Mouse (Mus musculus): ENCODE measurements around the gene Grip1.

Grip1 gene

GRCm38 (mm10) chr10:119453431-119454105, at the start of gene Grip1:
TSS of gene Grip1 (plus strand) at chr10:119453830.
- ChIA-PET CTCF (interaction anchor here in 2 of 4 experiments (0.6 to 1.4 kb wide), 3 partner anchors 50 to 113 kb away, joined by 3 to 4 read pairs (median 3); no protein-coding TSS in a partner anchor), POLR2A (interaction anchor here in 3 of 4 experiments (0.6 to 2.9 kb wide), 14 partner anchors 12 to 1001 kb away, joined by 3 to 13 read pairs (median 4); partner anchors contain the start of gene Cand1 (in 2 of the 3))

- ChIA-PET POLR2A (no interaction called here), CTCF (no interaction called here)
Observed at GRCm38 (mm10) chr10:119405103-119405502, 48.5 kb upstream of the Grip1 start.

GRCm38 (mm10) chr10:119405612-119406011, 48.0 kb upstream of the Grip1 start:
- ChIA-PET POLR2A (no interaction called here), CTCF (interaction anchor here in 1 of 4 experiments (0.7 kb wide), 1 partner anchor 110 kb away, joined by 3 read pairs; no protein-coding TSS in a partner anchor)

- CTCF ChIA-PET = no interaction called here
- POLR2A ChIA-PET = interaction anchor here in 1 of 4 experiments (0.6 kb wide), 1 partner anchor 31 kb away, joined by 4 read pairs; no protein-coding TSS in a partner anchor
Observed at GRCm38 (mm10) chr10:119408327-119408726, 45.3 kb upstream of the Grip1 start.

GRCm38 (mm10) chr10:119413238-119413637, 40.4 kb upstream of the Grip1 start:
- ChIA-PET POLR2A (no interaction called here), CTCF (no interaction called here)

- ChIA-PET CTCF (interaction anchor here in 1 of 4 experiments (0.6 kb wide), 1 partner anchor 76 kb away, joined by 4 read pairs; no protein-coding TSS in a partner anchor), POLR2A (interaction anchor here in 2 of 4 experiments (0.7 kb wide), 2 partner anchors 600 to 827 kb away, joined by 3 read pairs; no protein-coding TSS in a partner anchor)
Observed at GRCm38 (mm10) chr10:119415106-119415505, 38.5 kb upstream of the Grip1 start.

GRCm38 (mm10) chr10:119421418-119421817, 32.2 kb upstream of the Grip1 start:
- POLR2A ChIA-PET = no interaction called here
- CTCF ChIA-PET = no interaction called here

- ChIA-PET POLR2A (no interaction called here), CTCF (no interaction called here)
Observed at GRCm38 (mm10) chr10:119423821-119424534, 29.7 kb upstream of the Grip1 start.

GRCm38 (mm10) chr10:119427653-119428052, 26.0 kb upstream of the Grip1 start:
- ChIA-PET POLR2A (no interaction called here), CTCF (interaction anchor here in 1 of 4 experiments (1.0 kb wide), 1 partner anchor 347 kb away, joined by 3 read pairs; no protein-coding TSS in a partner anchor)

- POLR2A ChIA-PET = no interaction called here
- CTCF ChIA-PET = interaction anchor here in 1 of 4 experiments (1.0 kb wide), 1 partner anchor 347 kb away, joined by 3 read pairs; no protein-coding TSS in a partner anchor
Observed at GRCm38 (mm10) chr10:119428106-119428505, 25.5 kb upstream of the Grip1 start.

- ChIA-PET CTCF (no interaction called here), POLR2A (no interaction called here)
Observed at GRCm38 (mm10) chr10:119430240-119430639, 23.4 kb upstream of the Grip1 start.

GRCm38 (mm10) chr10:119431801-119432200, 21.8 kb upstream of the Grip1 start:
- POLR2A ChIA-PET = no interaction called here

GRCm38 (mm10) chr10:119435818-119436217, 17.8 kb upstream of the Grip1 start:
- ChIA-PET POLR2A (no interaction called here), CTCF (interaction anchor here in 1 of 4 experiments (0.7 kb wide), 1 partner anchor 107 kb away, joined by 5 read pairs; no protein-coding TSS in a partner anchor)

More at GRCm38 (mm10) chr10:119431801-119432200, 21.8 kb upstream of the Grip1 start:
- CTCF ChIA-PET = no interaction called here

- ChIA-PET POLR2A (interaction anchor here in 1 of 4 experiments (2.6 kb wide), 1 partner anchor 16 kb away, joined by 12 read pairs; the partner anchor contains the start of gene Grip1), CTCF (interaction anchor here in 1 of 4 experiments (0.6 kb wide), 1 partner anchor 14 kb away, joined by 3 read pairs; no protein-coding TSS in a partner anchor)
Observed at GRCm38 (mm10) chr10:119437319-119437718, 16.3 kb upstream of the Grip1 start.

- POLR2A ChIA-PET = interaction anchor here in 1 of 4 experiments (0.6 to 1.6 kb wide), 2 partner anchors 12 to 277 kb away, joined by 6 read pairs; partner anchors contain the start of gene Grip1
- CTCF ChIA-PET = no interaction called here
Observed at GRCm38 (mm10) chr10:119441743-119442142, 11.9 kb upstream of the Grip1 start.

- POLR2A ChIA-PET = no interaction called here
- CTCF ChIA-PET = no interaction called here
Observed at GRCm38 (mm10) chr10:119447392-119447914, 6.2 kb upstream of the Grip1 start.

GRCm38 (mm10) chr10:119447930-119448329, 5.7 kb upstream of the Grip1 start:
- POLR2A ChIA-PET = no interaction called here
- CTCF ChIA-PET = no interaction called here

- ChIA-PET POLR2A (interaction anchor here in 3 of 4 experiments (0.6 to 2.9 kb wide), 4 partner anchors 13 to 1002 kb away, joined by 3 to 13 read pairs (median 8); no protein-coding TSS in a partner anchor), CTCF (no interaction called here)
Observed at GRCm38 (mm10) chr10:119452698-119453097, 932 bp upstream of the Grip1 start.

GRCm38 (mm10) chr10:119454106-119454667, 557 bp downstream of the Grip1 start:
- ChIA-PET POLR2A (interaction anchor here in 3 of 4 experiments (0.6 to 2.9 kb wide), 13 partner anchors 13 to 325 kb away, joined by 3 to 13 read pairs (median 4); partner anchors contain the start of gene Cand1 (in 2 of the 3)), CTCF (interaction anchor here in 2 of 4 experiments (0.6 to 1.4 kb wide), 3 partner anchors 50 to 114 kb away, joined by 3 to 4 read pairs (median 3); no protein-coding TSS in a partner anchor)
